Mouse (Mus musculus): ENCODE results near the gene Bmf.

DNA sequence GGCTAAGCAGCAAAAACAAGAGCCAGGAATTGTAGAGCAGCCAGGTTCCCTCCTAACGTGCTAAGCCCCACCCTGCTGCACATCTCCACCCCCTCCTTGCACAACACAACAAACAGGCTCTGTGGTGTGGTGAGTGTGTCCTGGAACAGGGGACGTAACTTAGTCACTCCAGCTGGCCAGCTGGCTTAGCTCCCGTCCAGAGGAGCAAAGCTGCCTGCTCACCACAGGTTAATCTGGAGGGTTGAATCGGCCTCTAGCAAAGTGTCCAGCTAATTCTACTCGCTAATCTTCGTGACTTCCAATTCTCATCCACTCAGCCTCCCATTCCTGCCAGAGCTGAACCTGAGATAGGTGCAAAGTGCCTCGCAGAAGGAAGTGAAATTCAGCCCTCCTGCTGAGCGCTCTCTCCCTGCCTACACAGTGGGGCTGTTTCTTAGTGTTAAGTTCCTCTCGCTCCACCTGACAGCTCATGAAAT, 1.9 kb downstream of the Bmf start:
- TF ChIP-seq FLI1 (IDR thresholded peaks at IDR 0.05; ENCODE audit: low read length), result no peak
- no peak for TF ChIP-seq GATA1 (IDR thresholded peaks at IDR 0.05; ENCODE audit: borderline replicate concordance, low read length)
